Mouse (Mus musculus) intestine, embryonic 14.5 days (tissue): Measurements from ENCODE around the gene Ago3. TPM values are rescaled to one million over a fixed set of nuclear protein-coding genes. Genes with fewer than 3 reads are reported as not detected.

ENCODE experiments used
- ATAC-seq: fragments of 200-750 bp; cut with Nextera tagmentation; replicated peaks from 2 replicates; pipeline ENCODE4 v1.8.0; 2017; ENCODE audit warnings: low read depth, moderate number of reproducible peaks, moderate TSS enrichment, moderate library complexity; ENCODE audit not compliant: low FRiP score, low TSS enrichment
- DNase-seq: peaks from one replicate; pipeline ENCODE4 v3.0.0-alpha.2; 2018; ENCODE audit warnings: low spot score
- H3K27ac ChIP-seq: fragments of 300-500 bp; sonication (generic); 2 replicates; pipeline ENCODE4 v1.5.1; 2014; ENCODE audit warnings: low read depth, mild to moderate bottlenecking, control low read depth
- H3K27me3 ChIP-seq: fragments of 300-500 bp; sonication (generic); replicated peaks from 2 replicates; pipeline ENCODE4 v1.6.1; 2014; ENCODE audit warnings: low read length, control low read depth; ENCODE audit not compliant: control insufficient read depth, insufficient read depth
- H3K36me3 ChIP-seq: fragments of 300-500 bp; sonication (generic); 2 replicates; pipeline ENCODE4 v1.6.1; 2014; ENCODE audit warnings: low read length, control low read depth; ENCODE audit not compliant: control insufficient read depth, insufficient read depth
- H3K4me1 ChIP-seq: fragments of 300-500 bp; sonication (generic); replicated peaks from 2 replicates; pipeline ENCODE4 v1.6.1; 2014; ENCODE audit warnings: low read length, control low read depth, mixed read lengths; ENCODE audit not compliant: control insufficient read depth, insufficient read depth
- H3K4me2 ChIP-seq: fragments of 300-500 bp; sonication (generic); 2 replicates; pipeline ENCODE4 v1.6.1; 2014; ENCODE audit warnings: low read length
- H3K4me3 ChIP-seq: fragments of 300-500 bp; sonication (generic); 2 replicates; pipeline ENCODE4 v1.5.1; 2014; ENCODE audit warnings: low read depth, low read length, control low read depth, mixed read lengths
- H3K9ac ChIP-seq: fragments of 300-500 bp; sonication (generic); 2 replicates; pipeline ENCODE4 v1.6.1; 2014; ENCODE audit warnings: mild to moderate bottlenecking, low read length
- H3K9me3 ChIP-seq: fragments of 300-500 bp; sonication (generic); 2 replicates; pipeline ENCODE4 v1.6.1; 2016; ENCODE audit warnings: low read length, control low read depth; ENCODE audit not compliant: control insufficient read depth
- WGBS: fragments of 180-500 bp; shearing (Covaris S2); extraction: QIAGEN DNeasy Blood & Tissue Kit; methylation state at CpG from one replicate; pipeline ENCODE4 v1.1.7; 2014; 5-methylcytosine and 5-hydroxymethylcytosine counted together
- polyA plus RNA-seq: library from polyadenylated mRNA; unstranded; fragments of >200 nt; fragmentation: Nextera tagmentation; extraction: Ambion mirVana; gene quantifications from 2 replicates; pipeline ENCODE4 v1.2.1, GENCODE M21; 2014

Ago3 gene
- polyA plus RNA-seq, 1 experiment from 2014 or later: 13.2 TPM

DNA sequence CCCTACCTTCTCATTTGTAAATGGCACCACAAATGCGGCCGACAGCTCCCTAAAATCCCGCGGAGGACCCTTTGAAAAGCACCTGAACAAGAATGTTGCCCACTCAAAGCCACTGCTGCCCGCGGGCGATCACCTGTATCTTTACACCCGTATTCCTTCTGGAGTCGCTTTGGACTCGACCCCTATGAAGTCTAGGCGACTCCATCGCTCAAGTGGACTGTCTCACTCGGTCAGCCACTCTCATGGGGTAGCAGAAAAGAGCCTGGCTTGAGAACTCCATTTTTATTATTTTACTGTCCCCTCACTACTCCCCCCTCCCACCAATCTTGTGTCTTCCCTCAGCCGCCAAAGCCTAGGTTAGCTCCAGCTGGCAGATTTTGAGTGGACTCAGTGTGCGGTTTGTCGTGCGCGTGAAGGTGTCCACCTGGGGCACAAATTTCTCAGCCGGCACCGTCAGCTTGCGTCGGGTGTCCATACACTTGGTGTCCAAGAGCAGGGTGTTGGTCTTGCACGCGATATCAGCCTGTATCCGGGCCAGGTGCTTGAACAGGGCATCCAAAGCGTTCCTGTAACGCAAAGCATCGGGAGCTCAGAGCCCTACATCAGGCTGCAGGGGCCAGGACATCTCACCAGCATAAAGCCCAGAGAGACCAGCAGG is 107.4 kb downstream of the Ago3 start:
- Histone ChIP-seq H3K27ac (no peak overlapping the region), H3K9ac (no peak overlapping the region), H3K4me2 (peak overlapping the region; percentile 63), H3K36me3 (peaks cover 17% of the 10 kb centered on the region), H3K9me3 (no peaks in the 10 kb centered on the region), H3K4me1 (peaks cover 11% of the 10 kb centered on the region; the same call in 1 of the 2 replicates), H3K4me3 (peak overlapping the region; percentile 81), H3K27me3 (no peaks in the 10 kb centered on the region; the same call in 1 of the 2 replicates)
- ATAC-seq: peak; percentile 30
- WGBS: 57% methylated on average over 28 of the region's 28 CpGs
- no peak for DNase-seq

DNA sequence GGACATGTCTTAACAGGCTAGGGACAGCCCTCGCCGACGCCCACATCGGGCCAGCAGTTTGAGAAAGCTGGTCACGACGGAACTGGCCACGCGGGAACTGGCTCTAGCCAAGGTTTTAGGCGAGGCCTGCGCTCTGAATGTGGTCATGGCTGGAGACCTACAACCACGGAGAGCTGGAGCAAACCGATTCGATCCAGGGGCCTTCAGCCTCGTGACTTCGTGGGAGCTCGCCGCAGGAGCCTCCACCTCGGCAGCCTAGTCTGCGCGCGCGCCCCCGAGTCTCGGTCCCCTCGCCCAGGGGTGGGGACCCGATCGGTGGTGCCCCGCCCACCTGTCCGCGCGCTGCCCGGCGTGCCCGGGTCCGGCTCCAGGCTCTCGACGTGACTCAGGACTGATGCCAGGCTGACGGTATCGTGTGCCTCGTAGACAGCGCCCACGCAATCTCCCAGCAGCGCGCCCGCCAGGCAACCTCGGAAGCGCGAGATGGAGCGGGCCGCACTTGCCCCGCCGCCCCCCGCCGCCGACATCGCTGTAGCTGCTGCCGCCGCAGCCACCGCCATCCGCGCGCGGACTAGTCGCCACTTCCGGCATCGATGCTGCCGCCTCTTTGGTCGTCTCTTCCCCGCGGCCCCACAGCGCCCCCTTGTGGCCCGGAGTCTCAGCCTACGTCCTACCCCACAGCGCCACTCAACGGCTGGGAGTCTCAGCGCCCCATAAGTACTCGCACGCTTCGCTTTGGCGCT is 108.1 kb downstream of the Ago3 start, which contains the start of gene Adprhl2:
Gene Adprhl2 (minus strand): TSS at position 593 of the 743 bp plus-strand sequence.
- Histone ChIP-seq H3K4me3 (peak within 1 kb of the TSS; percentile 81), H3K27ac (peak within 1 kb of the TSS; percentile 29), H3K36me3 (peaks cover 24% of the 10 kb centered on the region), H3K9me3 (no peaks in the 10 kb centered on the region), H3K9ac (peak within 1 kb of the TSS; percentile 68), H3K4me2 (peak within 1 kb of the TSS; percentile 63), H3K4me1 (peaks cover 11% of the 10 kb centered on the region; the same call in 1 of the 2 replicates), H3K27me3 (no peaks in the 10 kb centered on the region; the same call in 1 of the 2 replicates)
- under 1% methylated on average over 79 of the region's 80 CpGs for WGBS
- peak; percentile 84 for ATAC-seq
- peak; percentile 100 for DNase-seq

DNA sequence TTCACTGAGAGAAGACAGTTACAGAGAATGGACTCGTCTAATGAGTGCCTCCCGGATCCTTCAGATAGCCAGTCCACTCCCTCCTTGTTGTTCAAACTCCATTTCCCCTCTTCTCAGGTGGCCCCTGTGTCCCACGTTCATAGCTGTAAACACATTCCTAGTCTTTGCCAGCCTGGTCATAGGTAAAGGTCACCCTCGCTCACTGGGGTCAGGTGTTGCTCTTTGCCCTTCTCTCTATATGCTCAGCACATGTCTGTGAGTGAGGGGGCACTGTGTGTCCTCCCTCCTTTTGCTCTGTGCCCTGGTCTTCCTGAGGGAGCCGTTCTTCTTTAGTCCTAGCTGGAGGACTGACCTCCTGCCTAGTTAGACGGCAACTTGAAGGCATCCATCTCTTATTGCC is 109.5 kb downstream of the Ago3 start:
- 84% methylated on average over 6 of the region's 6 CpGs for WGBS
- Histone ChIP-seq H3K9me3 (no peaks in the 10 kb centered on the region), H3K27ac (no peak overlapping the region), H3K4me1 (peaks cover 8% of the 10 kb centered on the region; the same call in 1 of the 2 replicates), H3K36me3 (peaks cover 36% of the 10 kb centered on the region), H3K9ac (no peak overlapping the region), H3K4me2 (no peak overlapping the region), H3K4me3 (no peak overlapping the region), H3K27me3 (no peaks in the 10 kb centered on the region)
- no peak for ATAC-seq
- DNase-seq: peak; percentile 39

DNA sequence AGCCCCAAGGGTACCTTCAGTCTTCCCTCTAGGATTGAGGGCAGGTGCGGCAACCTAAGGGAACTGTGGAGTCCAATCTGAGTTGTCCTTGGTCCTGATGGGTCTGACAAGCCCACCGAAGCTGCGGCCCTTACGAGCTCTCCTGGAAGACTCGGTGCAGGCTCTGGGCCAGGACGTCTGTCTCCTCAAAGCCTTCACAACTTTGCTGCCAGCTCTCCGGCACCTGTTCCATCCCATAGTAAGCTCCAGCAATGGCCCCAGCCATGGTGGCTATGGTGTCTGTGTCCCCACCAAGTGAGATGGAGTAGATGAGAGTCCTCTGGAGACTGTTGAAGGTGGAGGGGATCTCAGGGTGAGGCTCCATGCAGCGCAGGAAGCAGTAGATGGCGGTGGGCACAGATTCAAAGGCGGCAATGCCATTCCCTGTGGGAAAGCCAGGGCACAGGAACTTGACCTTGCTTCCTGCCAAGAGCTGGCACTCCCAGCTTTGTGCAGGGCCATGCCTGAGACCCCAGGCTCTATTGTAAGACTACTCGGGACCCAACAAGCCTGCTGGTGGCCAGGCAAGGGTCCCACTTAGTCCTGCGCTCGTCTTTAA is 112.8 kb downstream of the Ago3 start:
- Histone ChIP-seq H3K4me3 (no peak overlapping the region), H3K36me3 (peaks cover 36% of the 10 kb centered on the region), H3K9me3 (no peaks in the 10 kb centered on the region), H3K9ac (no peak overlapping the region), H3K27me3 (no peaks in the 10 kb centered on the region), H3K4me1 (peaks cover 4% of the 10 kb centered on the region; the same call in 1 of the 2 replicates), H3K27ac (no peak overlapping the region), H3K4me2 (no peak overlapping the region)
- ATAC-seq (no peak), DNase-seq (no peak)
- 92% methylated on average over 13 of the region's 13 CpGs for WGBS

DNA sequence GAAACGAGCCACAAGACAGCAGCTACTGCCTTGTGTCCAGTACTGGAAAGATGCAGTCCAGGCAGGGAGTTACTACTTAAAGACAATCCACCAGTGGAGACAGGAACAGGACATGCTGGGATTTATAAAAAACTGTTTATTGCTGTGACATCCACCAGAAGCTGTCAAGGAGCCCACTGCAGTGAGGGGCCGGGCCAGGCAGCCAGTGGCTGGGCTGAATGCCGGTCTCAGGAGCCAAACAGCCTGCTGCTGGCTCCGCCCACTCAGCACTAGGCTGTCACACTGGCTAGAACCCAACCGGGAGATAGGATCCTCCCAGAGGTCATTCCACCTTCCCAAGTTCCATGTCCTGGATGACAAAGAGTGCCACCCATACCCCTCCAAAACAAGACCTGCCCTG is 113.4 kb downstream of the Ago3 start:
- ATAC-seq: peak; percentile 17
- no peak for DNase-seq
- H3K36me3 ChIP-seq: peaks cover 36% of the 10 kb centered on the region
- H3K27me3 ChIP-seq: no peaks in the 10 kb centered on the region
- H3K9ac ChIP-seq: no peak overlapping the region
- no peak overlapping the region for H3K4me3 ChIP-seq
- H3K9me3 ChIP-seq: no peaks in the 10 kb centered on the region
- H3K4me1 ChIP-seq: peaks cover 4% of the 10 kb centered on the region; the same call in 1 of the 2 replicates
- WGBS: 18% methylated on average over 5 of the region's 5 CpGs
- no peak overlapping the region for H3K4me2 ChIP-seq
- peak overlapping the region; percentile 22; the same call in 1 of the 2 replicates for H3K27ac ChIP-seq

DNA sequence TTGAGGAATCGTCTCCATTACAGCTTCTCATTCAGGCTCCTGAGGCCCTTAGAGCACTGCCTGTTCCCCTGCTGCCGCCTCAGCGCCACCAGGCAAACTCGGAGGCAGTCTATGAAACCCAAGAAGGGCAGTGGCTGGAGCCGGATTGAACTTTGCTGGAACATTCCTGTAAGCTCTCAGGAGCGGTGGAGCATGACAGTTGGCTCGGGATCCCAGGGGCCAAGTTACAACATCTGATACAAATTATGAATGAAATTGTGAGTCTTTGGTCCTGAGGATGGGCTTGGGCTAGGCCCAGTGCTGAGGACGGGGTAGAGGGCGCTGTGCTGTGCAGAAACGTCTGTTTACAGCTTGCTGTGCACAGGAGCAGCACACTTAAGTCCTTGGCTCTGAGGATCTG is 115.0 kb downstream of the Ago3 start:
- Histone ChIP-seq H3K9ac (no peak overlapping the region), H3K27me3 (no peaks in the 10 kb centered on the region), H3K4me2 (no peak overlapping the region), H3K9me3 (no peaks in the 10 kb centered on the region), H3K4me1 (no peaks in the 10 kb centered on the region; the same call in 1 of the 2 replicates), H3K27ac (no peak overlapping the region), H3K4me3 (no peak overlapping the region), H3K36me3 (peaks cover 36% of the 10 kb centered on the region)
- 68% methylated on average over 10 of the region's 10 CpGs for WGBS
- no peak for DNase-seq
- ATAC-seq: no peak

DNA sequence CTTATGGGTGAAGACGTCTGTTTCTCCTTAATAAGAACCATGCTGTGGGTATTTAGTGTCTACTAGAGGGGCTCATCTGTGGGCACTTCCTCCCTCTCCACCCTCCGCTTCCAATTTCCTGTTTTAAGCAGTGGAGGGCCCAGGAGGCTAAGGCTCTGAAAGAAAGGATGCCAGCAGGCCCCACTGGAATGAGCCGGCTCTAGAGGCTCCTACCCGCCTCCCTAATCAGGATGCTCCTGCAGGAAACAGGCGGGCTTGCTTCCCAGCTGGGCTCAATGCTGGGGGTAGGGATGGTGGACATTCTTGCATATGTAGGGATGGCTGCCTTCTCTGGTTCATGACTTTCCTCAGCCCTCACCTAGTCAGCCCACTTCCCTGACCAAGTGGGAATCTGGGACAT is 116.2 kb downstream of the Ago3 start:
- ATAC-seq: no peak
- H3K4me2 ChIP-seq: no peak overlapping the region
- no peak overlapping the region for H3K4me3 ChIP-seq
- H3K27ac ChIP-seq: no peak overlapping the region
- no peaks in the 10 kb centered on the region for H3K27me3 ChIP-seq
- no peak for DNase-seq
- H3K9me3 ChIP-seq: no peaks in the 10 kb centered on the region
- H3K9ac ChIP-seq: no peak overlapping the region
- WGBS: 57% methylated on average over 5 of the region's 5 CpGs
- peaks cover 31% of the 10 kb centered on the region for H3K36me3 ChIP-seq
- no peaks in the 10 kb centered on the region; the same call in 1 of the 2 replicates for H3K4me1 ChIP-seq

DNA sequence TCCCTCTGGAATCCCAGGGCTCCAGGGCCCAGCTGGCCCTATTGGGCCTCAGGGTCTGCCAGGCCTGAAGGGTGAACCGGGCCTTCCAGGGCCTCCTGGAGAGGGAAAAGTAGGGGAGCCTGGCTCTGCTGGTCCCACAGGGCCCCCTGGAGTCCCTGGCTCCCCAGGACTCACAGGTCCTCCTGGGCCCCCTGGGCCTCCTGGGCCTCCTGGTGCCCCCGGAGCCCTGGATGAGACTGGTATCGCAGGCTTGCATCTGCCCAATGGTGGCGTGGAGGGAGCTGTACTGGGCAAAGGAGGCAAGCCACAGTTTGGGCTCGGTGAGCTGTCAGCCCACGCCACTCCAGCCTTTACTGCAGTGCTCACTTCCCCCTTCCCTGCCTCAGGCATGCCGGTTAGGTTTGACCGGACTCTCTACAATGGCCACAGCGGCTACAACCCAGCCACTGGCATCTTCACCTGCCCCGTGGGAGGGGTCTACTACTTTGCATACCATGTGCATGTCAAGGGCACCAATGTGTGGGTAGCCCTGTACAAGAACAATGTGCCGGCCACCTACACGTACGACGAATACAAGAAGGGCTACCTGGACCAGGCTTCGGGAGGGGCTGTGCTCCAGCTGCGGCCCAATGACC is 117.7 kb downstream of the Ago3 start:
- Histone ChIP-seq H3K4me1 (no peaks in the 10 kb centered on the region; the same call in 1 of the 2 replicates), H3K27ac (no peak overlapping the region), H3K4me2 (no peak overlapping the region), H3K9ac (no peak overlapping the region), H3K9me3 (no peaks in the 10 kb centered on the region), H3K27me3 (no peaks in the 10 kb centered on the region), H3K36me3 (peaks cover 16% of the 10 kb centered on the region), H3K4me3 (no peak overlapping the region)
- DNase-seq: no peak
- ATAC-seq: no peak
- WGBS: 93% methylated on average over 16 of the region's 16 CpGs
